Mouse (Mus musculus): Measurements from ENCODE around the gene Dusp16. TPM values are rescaled to one million over a fixed set of nuclear protein-coding genes. Genes with fewer than 3 reads are reported as not detected.

Dusp16 gene
- 0.22 and 0.52 TPM in 2 replicates for polyA plus RNA-seq (2012)

GRCm38 (mm10) chr6:134792141-134793045 lies at the start of gene Dusp16:
Gene Dusp16, minus strand, starts transcription at chr6:134792625.
- Histone ChIP-seq H3K4me1 (ENCODE audit: control insufficient read depth) (peaks cover 36% of the 10 kb centered on the region), H3K4me3 (replicated peaks) (peak within 1 kb of the TSS; percentile 83), H3K9me3 (ENCODE audit: control insufficient read depth, low read length) (no peaks in the 10 kb centered on the region), H3K27me3 (ENCODE audit: control insufficient read depth) (peaks cover 31% of the 10 kb centered on the region), H3K36me3 (ENCODE audit: control insufficient read depth) (no peaks in the 10 kb centered on the region; the same call in 1 of the 2 replicates)
- TF ChIP-seq GATA1 (IDR thresholded peaks at IDR 0.05; ENCODE audit: low read length) (no peak), TAL1 (IDR thresholded peaks at IDR 0.05; ENCODE audit: low read length) (no peak)

- Histone ChIP-seq H3K4me3 (replicated peaks) (no peak overlapping the region), H3K36me3 (ENCODE audit: control insufficient read depth) (no peaks in the 10 kb centered on the region; the same call in 1 of the 2 replicates), H3K27me3 (ENCODE audit: control insufficient read depth) (no peaks in the 10 kb centered on the region), H3K4me1 (ENCODE audit: control insufficient read depth) (no peaks in the 10 kb centered on the region), H3K9me3 (ENCODE audit: control insufficient read depth, low read length) (no peaks in the 10 kb centered on the region)
- TF ChIP-seq TAL1 (IDR thresholded peaks at IDR 0.05; ENCODE audit: low read length) (no peak), GATA1 (IDR thresholded peaks at IDR 0.05; ENCODE audit: low read length) (no peak)
These were observed 47.9 kb upstream of the Dusp16 start for GRCm38 (mm10) chr6:134840346-134840745.

DNA sequence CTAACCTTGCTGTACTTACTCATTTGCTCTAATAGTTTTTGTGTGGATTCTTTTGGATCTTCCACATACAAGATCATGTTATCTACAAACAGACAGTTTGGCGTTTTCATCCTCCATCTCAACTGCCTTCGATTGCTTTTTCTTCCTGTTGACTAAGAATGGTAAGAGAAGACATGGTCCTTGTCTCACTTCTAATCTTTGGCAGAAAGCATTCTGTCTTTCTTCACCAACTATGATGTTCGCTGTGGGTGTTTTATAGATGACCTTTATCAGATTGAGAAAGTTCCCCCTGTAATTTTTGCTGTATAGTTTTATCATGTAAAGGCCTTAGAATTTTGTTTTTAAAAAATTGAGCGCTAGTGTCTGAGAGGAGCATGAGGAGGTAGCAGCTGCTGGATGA lies 45.7 kb upstream of the Dusp16 start:
- Histone ChIP-seq H3K9me3 (ENCODE audit: control insufficient read depth, low read length) (no peaks in the 10 kb centered on the region), H3K27me3 (ENCODE audit: control insufficient read depth) (no peaks in the 10 kb centered on the region), H3K4me3 (replicated peaks) (no peak overlapping the region), H3K4me1 (ENCODE audit: control insufficient read depth) (no peaks in the 10 kb centered on the region), H3K36me3 (ENCODE audit: control insufficient read depth) (no peaks in the 10 kb centered on the region; the same call in 1 of the 2 replicates)
- TF ChIP-seq TAL1 (IDR thresholded peaks at IDR 0.05; ENCODE audit: low read length) (no peak), GATA1 (IDR thresholded peaks at IDR 0.05; ENCODE audit: low read length) (no peak)

GRCm38 (mm10) chr6:134834585-134835251 lies 42.3 kb upstream of the Dusp16 start:
- H3K9me3 ChIP-seq (ENCODE audit: control insufficient read depth, low read length), result no peaks in the 10 kb centered on the region
- no peak overlapping the region for H3K4me3 ChIP-seq (replicated peaks)
- H3K27me3 ChIP-seq (ENCODE audit: control insufficient read depth), result no peaks in the 10 kb centered on the region
- H3K36me3 ChIP-seq (ENCODE audit: control insufficient read depth), result no peaks in the 10 kb centered on the region; the same call in 1 of the 2 replicates
- H3K4me1 ChIP-seq (ENCODE audit: control insufficient read depth), result peaks cover 14% of the 10 kb centered on the region
- TF ChIP-seq TAL1 (IDR thresholded peaks at IDR 0.05; ENCODE audit: low read length) (no peak), GATA1 (IDR thresholded peaks at IDR 0.05; ENCODE audit: low read length) (no peak)

DNA sequence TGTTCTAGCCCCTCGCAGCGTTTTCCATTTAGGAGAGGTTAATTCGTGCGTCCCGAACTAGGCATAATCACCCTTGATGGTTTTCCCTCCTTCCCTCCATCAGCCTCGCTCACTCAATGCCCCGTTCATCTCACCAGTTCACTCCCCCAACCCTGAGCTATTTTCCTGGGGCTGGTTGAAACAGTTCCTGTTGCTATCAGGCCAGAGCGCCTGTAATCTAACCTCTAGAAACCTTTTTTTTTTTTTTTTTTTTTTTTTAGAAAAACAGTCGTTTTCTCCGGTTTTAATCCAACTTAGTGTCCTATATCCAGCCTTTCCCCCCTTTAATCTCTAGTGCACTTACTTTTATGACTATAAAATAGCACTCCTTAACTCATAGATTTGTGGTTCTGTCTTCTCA lies 38.4 kb upstream of the Dusp16 start:
- Histone ChIP-seq H3K4me3 (replicated peaks) (peak overlapping the region; percentile 91), H3K4me1 (ENCODE audit: control insufficient read depth) (peaks cover 25% of the 10 kb centered on the region), H3K9me3 (ENCODE audit: control insufficient read depth, low read length) (no peaks in the 10 kb centered on the region), H3K36me3 (ENCODE audit: control insufficient read depth) (no peaks in the 10 kb centered on the region), H3K27me3 (ENCODE audit: control insufficient read depth) (no peaks in the 10 kb centered on the region)
- TF ChIP-seq TAL1 (IDR thresholded peaks at IDR 0.05; ENCODE audit: low read length) (no peak), GATA1 (IDR thresholded peaks at IDR 0.05; ENCODE audit: low read length) (no peak)

DNA sequence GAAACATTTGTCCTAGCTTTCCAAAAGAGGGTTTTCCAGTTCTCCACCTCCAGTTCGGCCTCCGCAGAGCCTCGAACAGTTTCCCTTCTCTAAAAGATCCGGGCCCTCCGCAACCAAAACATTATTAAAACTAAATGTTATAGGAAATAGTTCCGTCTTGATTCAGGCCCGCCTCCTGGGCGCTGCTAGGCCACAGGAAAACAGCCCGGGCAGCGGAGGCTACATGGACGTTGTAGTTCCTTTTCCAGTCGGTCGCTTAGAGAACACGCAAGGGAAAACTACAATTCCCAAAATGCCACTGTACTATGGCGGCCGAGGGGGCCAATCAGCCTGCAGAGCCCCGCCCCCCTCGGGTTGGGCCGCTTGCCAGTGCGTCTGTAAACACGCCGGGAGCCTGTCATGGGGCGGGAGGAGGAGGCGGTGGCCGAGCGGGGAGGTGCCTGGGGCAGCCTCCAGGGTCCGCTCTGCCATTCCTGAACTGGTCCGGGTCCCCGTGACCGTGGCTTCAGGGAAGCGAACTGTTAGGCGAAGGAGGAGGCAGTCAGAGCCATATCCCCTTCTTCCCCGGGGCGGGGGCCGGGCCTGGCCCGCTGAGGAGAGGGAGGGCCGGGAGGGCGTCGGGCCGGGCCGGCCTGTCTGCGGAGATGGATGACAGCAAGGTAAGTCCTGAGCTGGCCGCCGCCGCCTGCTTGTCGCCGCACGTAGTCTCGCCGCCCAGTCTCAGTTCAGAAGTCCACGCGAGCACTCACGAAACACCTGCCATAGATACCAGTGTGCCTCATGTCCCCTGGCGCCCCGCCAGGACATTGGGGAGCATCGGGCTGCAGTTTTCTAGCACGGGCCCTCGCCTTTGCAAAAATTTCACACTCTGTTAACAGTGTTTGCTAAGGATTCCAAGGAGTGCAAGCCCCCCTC lies 37.6 kb upstream of the Dusp16 start, which contains the start of gene Crebl2:
Gene Crebl2 (plus strand): TSS at position 369 of the 915 bp plus-strand sequence.
- Histone ChIP-seq H3K4me3 (replicated peaks) (peak within 1 kb of the TSS; percentile 91), H3K36me3 (ENCODE audit: control insufficient read depth) (no peaks in the 10 kb centered on the region), H3K4me1 (ENCODE audit: control insufficient read depth) (peaks cover 25% of the 10 kb centered on the region), H3K9me3 (ENCODE audit: control insufficient read depth, low read length) (no peaks in the 10 kb centered on the region), H3K27me3 (ENCODE audit: control insufficient read depth) (no peaks in the 10 kb centered on the region)
- TF ChIP-seq GATA1 (IDR thresholded peaks at IDR 0.05; ENCODE audit: low read length) (no peak), TAL1 (IDR thresholded peaks at IDR 0.05; ENCODE audit: low read length) (no peak)

GRCm38 (mm10) chr6:134822844-134823243 lies 30.4 kb upstream of the Dusp16 start:
- TF ChIP-seq TAL1 (IDR thresholded peaks at IDR 0.05; ENCODE audit: low read length), result no peak
- no peak for TF ChIP-seq GATA1 (IDR thresholded peaks at IDR 0.05; ENCODE audit: low read length)
- Histone ChIP-seq H3K27me3 (ENCODE audit: control insufficient read depth) (no peaks in the 10 kb centered on the region), H3K4me1 (ENCODE audit: control insufficient read depth) (no peaks in the 10 kb centered on the region)

DNA sequence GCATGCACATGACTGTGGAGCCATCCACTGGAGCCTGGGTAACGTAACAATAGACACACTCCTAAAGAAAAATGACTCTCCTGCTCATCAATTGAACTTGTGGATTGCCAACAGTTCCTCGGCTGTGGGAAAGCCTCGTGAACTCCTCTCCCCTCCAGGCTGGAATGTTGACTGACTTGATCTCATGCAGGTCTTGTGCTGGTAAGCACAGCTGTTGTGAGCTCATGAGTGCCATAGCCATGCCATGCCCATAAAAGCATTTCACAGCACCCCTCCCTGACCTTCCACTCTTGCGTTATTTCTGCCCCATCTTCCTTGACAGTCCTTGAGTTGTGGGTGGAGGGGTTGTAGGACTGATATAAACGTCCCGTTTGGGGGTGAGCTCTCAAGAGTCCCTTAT lies 28.0 kb upstream of the Dusp16 start:
- Histone ChIP-seq H3K27me3 (ENCODE audit: control insufficient read depth) (no peaks in the 10 kb centered on the region), H3K36me3 (ENCODE audit: control insufficient read depth) (no peaks in the 10 kb centered on the region), H3K9me3 (ENCODE audit: control insufficient read depth, low read length) (no peaks in the 10 kb centered on the region), H3K4me1 (ENCODE audit: control insufficient read depth) (no peaks in the 10 kb centered on the region), H3K4me3 (replicated peaks) (no peak overlapping the region)
- no peak for TF ChIP-seq TAL1 (IDR thresholded peaks at IDR 0.05; ENCODE audit: low read length)
- no peak for TF ChIP-seq GATA1 (IDR thresholded peaks at IDR 0.05; ENCODE audit: low read length)

More at GRCm38 (mm10) chr6:134822844-134823243, 30.4 kb upstream of the Dusp16 start:
- Histone ChIP-seq H3K4me3 (replicated peaks) (no peak overlapping the region), H3K36me3 (ENCODE audit: control insufficient read depth) (no peaks in the 10 kb centered on the region), H3K9me3 (ENCODE audit: control insufficient read depth, low read length) (no peaks in the 10 kb centered on the region)

Data from erythroblast, embryonic 14.5 days (primary cell).